Mouse (Mus musculus) frontal cortex, postnatal 14 days (tissue): ENCODE measurements at regions not wholly inside any gene's neighbourhood (a gene's known extent, or its start where the extent isn't known, plus 50 kb on each side); places are given as distances from the start of the nearest gene placed in this dataset.

Experiments
- DNase-seq, 2 experiments: peaks; one replicate each; pipeline ENCODE4 v3.0.0; 2022; ENCODE audit warnings: low spot score in 2 of 2

- no peak for DNase-seq
These were observed 218.3 kb downstream of the Myo1b start for GRCm38 (mm10) chr1:51697265-51698192.

- DNase-seq, result no peak
These were observed 218.2 kb upstream of the Nabp1 start for GRCm38 (mm10) chr1:51696471-51696870.

- DNase-seq, result no peak
These were observed 212.7 kb upstream of the Nabp1 start for GRCm38 (mm10) chr1:51690878-51691277.

- no peak for DNase-seq
These were observed 211.4 kb upstream of the Nabp1 start for GRCm38 (mm10) chr1:51689461-51690223.

- no peak for DNase-seq
These were observed 210.7 kb upstream of the Nabp1 start for GRCm38 (mm10) chr1:51688946-51689345.

- no peak for DNase-seq
These were observed 210.0 kb upstream of the Nabp1 start for GRCm38 (mm10) chr1:51688224-51688545.

GRCm38 (mm10) chr1:51687484-51688223 lies 209.4 kb upstream of the Nabp1 start:
- DNase-seq, result no peak

GRCm38 (mm10) chr1:51686759-51687158 lies 208.5 kb upstream of the Nabp1 start:
- DNase-seq, result no peak

- DNase-seq, result no peak
These were observed 204.0 kb upstream of the Nabp1 start for GRCm38 (mm10) chr1:51682273-51682672.

GRCm38 (mm10) chr1:51681872-51682271 lies 203.6 kb upstream of the Nabp1 start:
- DNase-seq, result no peak

- DNase-seq, result no peak
These were observed 202.5 kb upstream of the Nabp1 start for GRCm38 (mm10) chr1:51680725-51681124.

- DNase-seq, result no peak
These were observed 200.2 kb upstream of the Nabp1 start for GRCm38 (mm10) chr1:51678290-51678928.

GRCm38 (mm10) chr1:51677802-51678201 lies 199.6 kb upstream of the Nabp1 start:
- no peak for DNase-seq

- DNase-seq, result no peak
These were observed 193.5 kb upstream of the Nabp1 start for GRCm38 (mm10) chr1:51671691-51672090.

- DNase-seq, result no peak
These were observed 193.1 kb upstream of the Nabp1 start for GRCm38 (mm10) chr1:51671287-51671686.

GRCm38 (mm10) chr1:51670009-51670408 lies 191.8 kb upstream of the Nabp1 start:
- no peak for DNase-seq

- DNase-seq, result no peak
These were observed 190.7 kb upstream of the Nabp1 start for GRCm38 (mm10) chr1:51668881-51669280.

- DNase-seq, result no peak
These were observed 182.3 kb upstream of the Nabp1 start for GRCm38 (mm10) chr1:51660531-51660930.

GRCm38 (mm10) chr1:51657203-51657602 lies 179.0 kb upstream of the Nabp1 start:
- DNase-seq, result no peak

- DNase-seq, result no peak
These were observed 172.4 kb upstream of the Nabp1 start for GRCm38 (mm10) chr1:51650653-51650995.

- DNase-seq, result no peak
These were observed 171.9 kb upstream of the Nabp1 start for GRCm38 (mm10) chr1:51649963-51650652.
